Comparison of ENCODE assay signal across 8 mouse cellular contexts in the genomic region with DNA sequence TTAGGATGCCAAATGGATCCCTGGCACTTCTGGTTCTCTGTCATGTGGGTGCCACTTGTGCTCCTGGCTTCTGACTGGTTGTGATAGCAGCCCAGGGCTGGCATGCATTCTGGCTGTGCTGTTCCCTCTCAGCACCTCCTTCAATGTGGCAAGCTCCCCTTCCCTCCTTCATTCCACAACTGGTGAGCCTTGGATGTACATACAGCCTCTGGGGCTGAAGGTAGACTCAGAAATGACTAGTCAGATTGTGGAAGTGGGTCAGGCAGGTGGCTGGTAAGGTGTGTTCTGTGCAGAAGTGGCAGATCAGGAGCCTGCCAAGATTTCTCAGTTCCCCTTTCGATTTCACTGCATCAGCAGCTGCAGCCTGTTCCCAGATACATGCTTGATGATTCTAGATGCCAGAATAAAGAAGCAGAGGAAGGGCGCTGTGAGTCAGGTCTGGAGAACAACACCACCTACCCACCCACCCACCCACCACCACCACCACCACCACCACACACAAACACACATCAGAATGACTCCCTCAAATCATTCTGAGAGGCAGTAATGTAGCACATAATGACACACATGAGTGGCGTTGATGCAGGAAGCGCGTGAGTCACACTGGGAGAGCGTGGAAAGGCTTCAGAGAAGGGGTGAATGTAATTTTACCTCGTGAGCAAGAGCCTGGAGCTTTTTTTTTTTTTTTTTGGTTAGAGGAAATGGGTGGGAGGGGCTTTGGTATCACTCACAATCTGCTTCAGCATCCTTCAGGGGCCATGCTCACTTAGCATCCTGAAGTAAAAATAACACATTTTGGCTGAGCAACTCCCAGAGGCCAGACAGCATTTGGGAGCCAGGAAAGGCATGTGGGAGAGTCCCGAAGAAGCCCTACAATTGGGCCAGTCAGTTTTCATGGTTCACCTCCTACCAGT.
DNase-seq lines count a peak whose midpoint lies in the region; ATAC-seq lines count a peak whose summit lies in the region.

No protein-coding gene starts in this region.

- no peak overlapping the region for H3K9ac ChIP-seq in hindbrain, embryonic 13.5 days
- H3K9ac ChIP-seq in hindbrain, embryonic 12.5 days, result no peak overlapping the region

- H3K4me3 ChIP-seq in hindbrain, embryonic 13.5 days, result no peak overlapping the region
- no peak overlapping the region for H3K4me3 ChIP-seq in hindbrain, embryonic 12.5 days

- no peaks in the 10 kb centered on the region for H3K27me3 ChIP-seq in hindbrain, embryonic 13.5 days
- no peaks in the 10 kb centered on the region for H3K27me3 ChIP-seq in hindbrain, embryonic 12.5 days

- no peak overlapping the region for H3K4me2 ChIP-seq in hindbrain, embryonic 13.5 days
- H3K4me2 ChIP-seq in hindbrain, embryonic 12.5 days (replicated peaks), result no peak overlapping the region

- H3K9me3 ChIP-seq in hindbrain, embryonic 13.5 days, result no peaks in the 10 kb centered on the region
- no peaks in the 10 kb centered on the region for H3K9me3 ChIP-seq in hindbrain, embryonic 12.5 days (replicated peaks)

- 85% methylated on average over 8 of the region's 8 CpGs for WGBS in hindbrain, embryonic 13.5 days
- WGBS in hindbrain, embryonic 12.5 days, result 78% methylated on average over 8 of the region's 8 CpGs

- no peaks in the 10 kb centered on the region for H3K36me3 ChIP-seq in hindbrain, embryonic 13.5 days
- H3K36me3 ChIP-seq in hindbrain, embryonic 12.5 days, result no peaks in the 10 kb centered on the region

- no peaks in the 10 kb centered on the region for H3K4me1 ChIP-seq in hindbrain, embryonic 13.5 days (replicated peaks)
- no peaks in the 10 kb centered on the region for H3K4me1 ChIP-seq in hindbrain, embryonic 12.5 days

- H3K27ac ChIP-seq in hindbrain, embryonic 13.5 days, result no peak overlapping the region
- H3K27ac ChIP-seq in hindbrain, embryonic 12.5 days, result no peak overlapping the region

- no peak for ATAC-seq in hindbrain, embryonic 13.5 days (ENCODE audit: low FRiP score)
- ATAC-seq in hindbrain, embryonic 12.5 days (ENCODE audit: low FRiP score), result no peak

- DNase-seq in 3T3-L1 (ENCODE audit: low read depth, low spot score), result peak; percentile 44
- peak; percentile 72 for DNase-seq in CD4-positive helper T cell, adult 2 months (ENCODE audit: low read depth, low spot score)
- DNase-seq in frontal cortex, postnatal 25 days (ENCODE audit: low spot score in 2 of 2), result peak; percentile 26 to 29
- DNase-seq in left cerebral cortex, postnatal 36 days (ENCODE audit: low spot score in 2 of 2), result peak; percentile 64 to 68
- DNase-seq in thymus, postnatal 36 days, result peak; percentile 41 to 48
- no peak for DNase-seq in urinary bladder, postnatal 4 days (ENCODE audit: low spot score in 2 of 2)

- intact Hi-C loops in left cerebral cortex, postnatal 36 days (cut with DNase I), result no loop called here

Comparison
In these comparisons a context has a peak if more than half of its experiments do, and no peak if none do; other contexts are left out.
1. DNase-seq: peak in 3T3-L1 (single experiment), CD4-positive helper T cell, adult 2 months (single experiment), frontal cortex, postnatal 25 days (2 of 2), left cerebral cortex, postnatal 36 days (2 of 2) and thymus, postnatal 36 days (2 of 2); none in urinary bladder, postnatal 4 days (0 of 2).